Mouse (Mus musculus) c-Kit-negative CD71-positive TER-119-positive erythroid progenitor cells, embryonic 14.5 days (primary cell): ENCODE measurements around the gene Ap5z1.

Source experiments
- DNase-seq: peaks from one replicate; pipeline ENCODE4 v3.0.0-alpha.2; 2013; ENCODE audit warnings: low read depth, low spot score

Gene Ap5z1

GRCm38 (mm10) chr5:142520360-142520759, 56.6 kb downstream of the Ap5z1 start:
- no peak for DNase-seq

GRCm38 (mm10) chr5:142521195-142521866, 57.6 kb downstream of the Ap5z1 start:
- DNase-seq: peak; percentile 58

- no peak for DNase-seq
Measured at GRCm38 (mm10) chr5:142524711-142525464, 61.1 kb downstream of the Ap5z1 start.
